Mouse (Mus musculus): Measurements from ENCODE around the gene Tmem138.

GRCm38 (mm10) chr19:10602247-10602769, 25.1 kb upstream of the Tmem138 start:
- no peak for TF ChIP-seq CTCF (IDR thresholded peaks at IDR 0.05)
- no peak for TF ChIP-seq EP300 (IDR thresholded peaks at IDR 0.05)
